Mouse (Mus musculus) neural tube, embryonic 11.5 days (tissue): ENCODE data around the gene Dlst. TPM values are rescaled to one million over a fixed set of nuclear protein-coding genes. Genes with fewer than 3 reads are reported as not detected.

Source experiments
- polyA plus RNA-seq: library from polyadenylated mRNA; unstranded; fragments of >200 nt; fragmentation: Nextera tagmentation; extraction: Ambion mirVana; gene quantifications from 2 replicates; pipeline ENCODE4 v1.2.1, GENCODE M21; 2014

The Dlst gene
- polyA plus RNA-seq, 1 experiment from 2014 or later, result 115 TPM

Other genes with a start within 250 kb of the Dlst start
- gene Ltbp2, start 234.3 kb upstream of the Dlst start, polyA plus RNA-seq, result 0.17 and 0.20 TPM in 2 replicates
- 152 and 154 TPM in 2 replicates for gene Fcf1, start 139.9 kb upstream of the Dlst start, polyA plus RNA-seq
- gene Arel1, start 139.9 kb upstream of the Dlst start, polyA plus RNA-seq, result 25.3 and 26.8 TPM in 2 replicates
- 44.8 and 46.1 TPM in 2 replicates for gene Ylpm1, start 114.5 kb upstream of the Dlst start, polyA plus RNA-seq
- 2.5 and 4.3 TPM in 2 replicates for gene Prox2, start 74 bp upstream of the Dlst start, polyA plus RNA-seq
- gene Rps6kl1, start 40.4 kb downstream of the Dlst start, polyA plus RNA-seq, result 5.3 and 6.7 TPM in 2 replicates
- gene Pgf, start 67.0 kb downstream of the Dlst start, polyA plus RNA-seq, result 7.1 and 9.0 TPM in 2 replicates
- 104 and 111 TPM in 2 replicates for gene Eif2b2, start 108.6 kb downstream of the Dlst start, polyA plus RNA-seq
- gene Mlh3, start 159.8 kb downstream of the Dlst start, polyA plus RNA-seq, result 9.5 and 11.1 TPM in 2 replicates
- 57.1 and 61.6 TPM in 2 replicates for gene Acyp1, start 177.6 kb downstream of the Dlst start, polyA plus RNA-seq
- gene Zc2hc1c, start 177.8 kb downstream of the Dlst start, polyA plus RNA-seq, result 0.64 and 0.98 TPM in 2 replicates
- gene Nek9, start 228.5 kb downstream of the Dlst start, polyA plus RNA-seq, result 13.7 and 15.3 TPM in 2 replicates